Mouse (Mus musculus): ENCODE measurements at regions not wholly inside any gene's neighbourhood (a gene's known extent, or its start where the extent isn't known, plus 50 kb on each side); places are given as distances from the start of the nearest gene placed in this dataset.

GRCm38 (mm10) chr12:12681101-12681500, 260.6 kb downstream of the Mycn start:
- in situ Hi-C loops (cut with MboI; ENCODE audit: low pct_unique_long_range_greater_than_20kb in 1 of 2, low sequenced_read_pairs in 2 of 2, unreplicated experiment in 1 of 2): no loop called here

GRCm38 (mm10) chr12:12680371-12680921, 261.3 kb downstream of the Mycn start:
- in situ Hi-C loops (cut with MboI; ENCODE audit: low pct_unique_long_range_greater_than_20kb in 1 of 2, low sequenced_read_pairs in 2 of 2, unreplicated experiment in 1 of 2): no loop called here

GRCm38 (mm10) chr12:12676676-12677075, 265.0 kb downstream of the Mycn start:
- in situ Hi-C loops (cut with MboI; ENCODE audit: low pct_unique_long_range_greater_than_20kb in 1 of 2, low sequenced_read_pairs in 2 of 2, unreplicated experiment in 1 of 2): no loop called here

GRCm38 (mm10) chr12:12669931-12670330, 271.8 kb downstream of the Mycn start:
- in situ Hi-C loops (cut with MboI; ENCODE audit: low pct_unique_long_range_greater_than_20kb in 1 of 2, low sequenced_read_pairs in 2 of 2, unreplicated experiment in 1 of 2): no loop called here

GRCm38 (mm10) chr12:12668919-12669318, 272.8 kb downstream of the Mycn start:
- in situ Hi-C loops (cut with MboI; ENCODE audit: low pct_unique_long_range_greater_than_20kb in 1 of 2, low sequenced_read_pairs in 2 of 2, unreplicated experiment in 1 of 2): no loop called here

GRCm38 (mm10) chr12:12655611-12656010, 286.1 kb downstream of the Mycn start:
- in situ Hi-C loops (cut with MboI; ENCODE audit: low pct_unique_long_range_greater_than_20kb in 1 of 2, low sequenced_read_pairs in 2 of 2, unreplicated experiment in 1 of 2): no loop called here

GRCm38 (mm10) chr12:12655184-12655583, 286.5 kb downstream of the Mycn start:
- in situ Hi-C loops (cut with MboI; ENCODE audit: low pct_unique_long_range_greater_than_20kb in 1 of 2, low sequenced_read_pairs in 2 of 2, unreplicated experiment in 1 of 2): no loop called here

- in situ Hi-C loops (cut with MboI; ENCODE audit: low pct_unique_long_range_greater_than_20kb in 1 of 2, low sequenced_read_pairs in 2 of 2, unreplicated experiment in 1 of 2): no loop called here
These were observed 289.4 kb downstream of the Mycn start for GRCm38 (mm10) chr12:12652361-12652760.

GRCm38 (mm10) chr12:12650309-12650708, 291.4 kb downstream of the Mycn start:
- in situ Hi-C loops (cut with MboI; ENCODE audit: low pct_unique_long_range_greater_than_20kb in 1 of 2, low sequenced_read_pairs in 2 of 2, unreplicated experiment in 1 of 2): no loop called here

- in situ Hi-C loops (cut with MboI; ENCODE audit: low pct_unique_long_range_greater_than_20kb in 1 of 2, low sequenced_read_pairs in 2 of 2, unreplicated experiment in 1 of 2): no loop called here
These were observed 294.2 kb downstream of the Mycn start for GRCm38 (mm10) chr12:12647467-12647866.

GRCm38 (mm10) chr12:12645183-12645582, 296.5 kb downstream of the Mycn start:
- in situ Hi-C loops (cut with MboI; ENCODE audit: low pct_unique_long_range_greater_than_20kb in 1 of 2, low sequenced_read_pairs in 2 of 2, unreplicated experiment in 1 of 2): no loop called here

- in situ Hi-C loops (cut with MboI; ENCODE audit: low pct_unique_long_range_greater_than_20kb in 1 of 2, low sequenced_read_pairs in 2 of 2, unreplicated experiment in 1 of 2): no loop called here
These were observed 298.3 kb downstream of the Mycn start for GRCm38 (mm10) chr12:12643247-12643963.

- in situ Hi-C loops (cut with MboI; ENCODE audit: low pct_unique_long_range_greater_than_20kb in 1 of 2, low sequenced_read_pairs in 2 of 2, unreplicated experiment in 1 of 2): no loop called here
These were observed 306.4 kb downstream of the Mycn start for GRCm38 (mm10) chr12:12635308-12635707.

GRCm38 (mm10) chr12:12627597-12627996, 314.1 kb downstream of the Mycn start:
- in situ Hi-C loops (cut with MboI; ENCODE audit: low pct_unique_long_range_greater_than_20kb in 1 of 2, low sequenced_read_pairs in 2 of 2, unreplicated experiment in 1 of 2): loop anchor here in 1 of 2 experiments (10.0 kb wide), 1 partner anchor 317 kb away; the partner anchor contains the start of gene Mycn

- in situ Hi-C loops (cut with MboI; ENCODE audit: low pct_unique_long_range_greater_than_20kb in 1 of 2, low sequenced_read_pairs in 2 of 2, unreplicated experiment in 1 of 2): loop anchor here in 1 of 2 experiments (10.0 kb wide), 1 partner anchor 319 kb away; the partner anchor contains the start of gene Mycn
These were observed 315.9 kb downstream of the Mycn start for GRCm38 (mm10) chr12:12625788-12626187.

- in situ Hi-C loops (cut with MboI; ENCODE audit: low pct_unique_long_range_greater_than_20kb in 1 of 2, low sequenced_read_pairs in 2 of 2, unreplicated experiment in 1 of 2): loop anchor here in 1 of 2 experiments (10.0 to 25.0 kb wide), 2 partner anchors 322 to 589 kb away; partner anchors contain the start of gene Mycn
These were observed 318.9 kb downstream of the Mycn start for GRCm38 (mm10) chr12:12622712-12623292.

- in situ Hi-C loops (cut with MboI; ENCODE audit: low pct_unique_long_range_greater_than_20kb in 1 of 2, low sequenced_read_pairs in 2 of 2, unreplicated experiment in 1 of 2): loop anchor here in 1 of 2 experiments (10.0 to 25.0 kb wide), 2 partner anchors 323 to 591 kb away; partner anchors contain the start of gene Mycn
These were observed 320.2 kb downstream of the Mycn start for GRCm38 (mm10) chr12:12621506-12621905.

GRCm38 (mm10) chr12:12620316-12620715, 321.4 kb downstream of the Mycn start:
- in situ Hi-C loops (cut with MboI; ENCODE audit: low pct_unique_long_range_greater_than_20kb in 1 of 2, low sequenced_read_pairs in 2 of 2, unreplicated experiment in 1 of 2): loop anchor here in 1 of 2 experiments (10.0 to 25.0 kb wide), 2 partner anchors 324 to 592 kb away; partner anchors contain the start of gene Mycn

GRCm38 (mm10) chr12:12619431-12619830, 322.3 kb downstream of the Mycn start:
- in situ Hi-C loops (cut with MboI; ENCODE audit: low pct_unique_long_range_greater_than_20kb in 1 of 2, low sequenced_read_pairs in 2 of 2, unreplicated experiment in 1 of 2): loop anchor here in 1 of 2 experiments (10.0 to 25.0 kb wide), 2 partner anchors 395 to 593 kb away; no protein-coding TSS in a partner anchor
